Mouse (Mus musculus): Measurements from ENCODE around the gene Sv2b. TPM values are rescaled to one million over a fixed set of nuclear protein-coding genes. Genes with fewer than 3 reads are reported as not detected.
A peak's percentile ranks its signal among the peaks of the same experiment; 100 is the strongest.

Sv2b gene
- polyA plus RNA-seq, 1 experiment: not detected

DNA sequence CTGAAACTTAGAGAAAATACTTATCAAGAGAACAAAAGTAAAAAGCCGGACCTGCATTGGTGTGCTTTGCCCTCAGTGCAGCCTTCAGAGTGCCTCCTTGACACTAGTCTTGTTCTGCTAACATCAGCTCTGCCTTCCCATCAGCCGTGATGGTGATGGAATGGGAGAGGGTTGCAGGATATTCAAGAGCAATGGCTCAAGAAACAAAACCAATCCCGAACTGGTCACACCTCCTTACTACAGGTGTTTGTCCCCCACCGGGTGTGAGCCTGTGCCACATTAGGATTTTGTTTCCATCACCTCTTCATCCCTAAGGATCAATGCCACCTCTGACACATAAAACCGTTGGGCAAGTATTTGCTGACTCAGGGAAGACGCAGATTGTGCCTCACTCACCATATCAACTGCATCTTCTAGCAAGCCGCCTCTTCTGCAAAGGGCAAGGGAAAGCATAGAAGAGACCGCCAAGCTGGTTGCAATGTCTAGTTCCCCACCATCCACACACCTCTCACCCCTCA is 1.4 kb downstream of the Sv2b start:
- DNase-seq: no peak
- H3K27ac ChIP-seq (ENCODE audit: insufficient read depth, low read depth, low read length): no peak overlapping the region
- H3K27me3 ChIP-seq (replicated peaks; ENCODE audit: control insufficient read depth, insufficient read depth, low read length): peaks cover 3% of the 10 kb centered on the region; the same call in 1 of the 2 replicates
- H3K4me3 ChIP-seq (ENCODE audit: insufficient read depth, low read depth, low read length): no peak overlapping the region
- H3K4me1 ChIP-seq (ENCODE audit: control insufficient read depth, insufficient read depth, low read length): no peaks in the 10 kb centered on the region
- H3K36me3 ChIP-seq (ENCODE audit: control insufficient read depth, insufficient read depth, low read length): no peaks in the 10 kb centered on the region
- TF ChIP-seq CTCF (conservative IDR thresholded peaks at IDR 0.05; ENCODE audit: insufficient read depth, insufficient read length, low read depth, low read length): no peak
- no peak for TF ChIP-seq POLR2A (IDR thresholded peaks at IDR 0.05; ENCODE audit: low read depth, low read length)
- WGBS: 46% methylated on average over 8 of the region's 8 CpGs

DNA sequence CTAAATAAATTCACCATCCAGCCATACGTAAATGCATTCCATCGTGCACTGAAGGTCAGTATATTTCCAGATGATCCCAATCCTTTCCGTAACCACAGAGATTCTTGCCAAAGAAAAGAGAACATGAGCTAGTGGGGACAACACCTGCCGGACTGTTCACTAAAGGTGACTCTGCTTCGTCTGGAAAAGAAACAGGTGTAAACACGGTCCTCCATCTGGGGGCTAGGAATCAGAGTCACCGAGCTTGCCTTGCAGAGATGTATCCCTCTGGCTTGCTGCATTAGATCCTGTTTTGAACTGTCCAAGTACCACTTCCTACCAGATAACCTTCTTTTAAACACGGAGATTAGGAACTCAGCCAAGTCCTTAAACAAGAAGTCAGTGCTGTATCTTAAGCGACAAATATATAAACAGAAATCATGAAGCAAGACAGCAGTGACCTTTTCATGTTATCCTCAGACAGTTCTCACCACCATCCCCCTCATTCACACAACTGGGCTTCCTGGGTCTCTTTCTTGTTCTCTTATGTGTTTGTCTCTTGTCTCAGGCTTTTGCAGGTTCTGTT is 3.1 kb downstream of the Sv2b start:
- Histone ChIP-seq H3K27me3 (replicated peaks; ENCODE audit: control insufficient read depth, insufficient read depth, low read length) (peaks cover 3% of the 10 kb centered on the region; the same call in 1 of the 2 replicates), H3K4me3 (ENCODE audit: insufficient read depth, low read depth, low read length) (no peak overlapping the region), H3K27ac (ENCODE audit: insufficient read depth, low read depth, low read length) (no peak overlapping the region), H3K4me1 (ENCODE audit: control insufficient read depth, insufficient read depth, low read length) (no peaks in the 10 kb centered on the region), H3K36me3 (ENCODE audit: control insufficient read depth, insufficient read depth, low read length) (no peaks in the 10 kb centered on the region)
- DNase-seq: no peak
- no peak for TF ChIP-seq POLR2A (IDR thresholded peaks at IDR 0.05; ENCODE audit: low read depth, low read length)
- TF ChIP-seq CTCF (conservative IDR thresholded peaks at IDR 0.05; ENCODE audit: insufficient read depth, insufficient read length, low read depth, low read length): no peak
- 71% methylated on average over 9 of the region's 9 CpGs for WGBS

DNA sequence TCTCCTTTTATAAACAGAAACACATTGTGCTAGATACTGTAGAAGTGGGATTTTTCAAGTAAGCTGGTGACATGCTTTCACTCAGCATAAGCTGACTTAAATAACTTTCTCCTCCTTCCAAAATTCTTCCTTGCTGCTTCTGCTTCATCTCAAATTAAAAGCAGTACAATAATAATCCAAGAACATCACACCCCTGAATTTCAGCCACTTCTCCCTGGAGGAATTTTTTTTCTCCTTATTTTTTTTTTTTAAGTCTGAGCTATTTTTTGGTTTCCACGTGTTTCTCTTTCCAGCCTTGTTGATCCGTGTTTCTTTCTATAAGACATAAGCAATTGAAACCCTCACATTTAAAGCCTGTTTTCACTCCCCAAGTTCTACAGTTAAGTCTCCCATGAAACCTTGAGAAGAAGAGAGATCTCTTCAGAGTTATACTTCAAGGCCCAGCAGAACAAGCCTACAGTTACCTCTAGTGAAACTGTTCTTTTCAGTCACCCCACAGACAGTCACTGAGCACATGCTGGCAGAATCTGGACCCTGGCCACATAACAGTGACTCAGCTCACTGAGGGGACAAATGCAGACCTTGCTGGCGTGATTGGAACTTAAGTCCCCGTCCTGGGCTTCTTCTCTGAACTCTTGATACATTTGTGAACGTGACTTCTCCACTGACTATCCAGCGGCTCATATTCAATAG is 6.4 kb downstream of the Sv2b start:
- no peak overlapping the region for H3K27ac ChIP-seq (ENCODE audit: insufficient read depth, low read depth, low read length)
- H3K36me3 ChIP-seq (ENCODE audit: control insufficient read depth, insufficient read depth, low read length): no peaks in the 10 kb centered on the region
- no peak overlapping the region for H3K4me3 ChIP-seq (ENCODE audit: insufficient read depth, low read depth, low read length)
- TF ChIP-seq POLR2A (IDR thresholded peaks at IDR 0.05; ENCODE audit: low read depth, low read length) (no peak), CTCF (conservative IDR thresholded peaks at IDR 0.05; ENCODE audit: insufficient read depth, insufficient read length, low read depth, low read length) (no peak)
- no peaks in the 10 kb centered on the region; the same call in 1 of the 2 replicates for H3K27me3 ChIP-seq (replicated peaks; ENCODE audit: control insufficient read depth, insufficient read depth, low read length)
- DNase-seq: no peak
- H3K4me1 ChIP-seq (ENCODE audit: control insufficient read depth, insufficient read depth, low read length): no peaks in the 10 kb centered on the region
- WGBS: 79% methylated on average over 6 of the region's 6 CpGs

DNA sequence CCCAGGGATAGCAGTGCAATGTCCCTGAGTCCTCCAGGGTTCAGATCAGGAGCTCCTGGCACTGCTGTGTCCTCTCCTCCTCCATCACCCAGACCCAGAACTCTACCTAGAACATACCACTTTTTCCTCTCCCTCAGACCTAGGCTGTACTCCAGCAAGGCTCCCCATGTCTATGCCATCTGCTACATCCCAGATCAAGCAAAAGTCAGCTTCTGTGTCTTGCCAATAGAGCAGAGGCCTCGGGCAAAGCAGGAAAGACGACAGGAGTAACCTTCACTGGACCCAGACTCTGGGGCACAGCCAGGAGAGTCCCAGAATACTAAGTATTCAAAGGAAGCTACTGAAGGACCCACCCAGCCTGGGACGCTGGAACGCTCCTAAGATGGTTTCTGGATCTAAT is 9.8 kb downstream of the Sv2b start:
- Histone ChIP-seq H3K27ac (ENCODE audit: insufficient read depth, low read depth, low read length) (no peak overlapping the region), H3K36me3 (ENCODE audit: control insufficient read depth, insufficient read depth, low read length) (no peaks in the 10 kb centered on the region), H3K27me3 (replicated peaks; ENCODE audit: control insufficient read depth, insufficient read depth, low read length) (no peaks in the 10 kb centered on the region), H3K4me3 (ENCODE audit: insufficient read depth, low read depth, low read length) (no peak overlapping the region), H3K4me1 (ENCODE audit: control insufficient read depth, insufficient read depth, low read length) (no peaks in the 10 kb centered on the region)
- 89% methylated on average over 4 of the region's 4 CpGs for WGBS
- TF ChIP-seq CTCF (conservative IDR thresholded peaks at IDR 0.05; ENCODE audit: insufficient read depth, insufficient read length, low read depth, low read length) (no peak), POLR2A (IDR thresholded peaks at IDR 0.05; ENCODE audit: low read depth, low read length) (no peak)
- DNase-seq: no peak

DNA sequence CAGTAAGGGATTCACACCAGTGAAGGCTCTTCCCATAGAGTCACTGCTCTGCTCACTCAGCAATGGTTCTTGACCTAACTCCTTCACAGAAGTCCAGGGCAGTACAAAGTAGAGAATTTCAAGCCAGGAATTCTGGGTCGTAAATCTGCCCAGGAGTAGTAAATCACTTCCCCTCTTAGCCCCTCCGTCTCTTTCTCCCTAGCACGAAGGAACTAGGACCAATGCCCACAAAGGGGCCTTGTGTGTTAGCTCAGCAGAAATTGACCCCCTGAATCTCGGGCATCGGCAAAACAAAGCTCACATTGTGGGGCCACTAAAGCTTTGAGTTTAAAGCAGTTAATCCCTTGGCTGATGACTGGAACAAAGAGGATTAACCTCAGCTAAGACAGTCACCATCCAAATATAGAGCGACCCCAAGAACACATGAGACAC is 12.4 kb downstream of the Sv2b start:
- Histone ChIP-seq H3K27ac (ENCODE audit: insufficient read depth, low read depth, low read length) (no peak overlapping the region), H3K36me3 (ENCODE audit: control insufficient read depth, insufficient read depth, low read length) (no peaks in the 10 kb centered on the region), H3K4me3 (ENCODE audit: insufficient read depth, low read depth, low read length) (no peak overlapping the region), H3K27me3 (replicated peaks; ENCODE audit: control insufficient read depth, insufficient read depth, low read length) (no peaks in the 10 kb centered on the region), H3K4me1 (ENCODE audit: control insufficient read depth, insufficient read depth, low read length) (no peaks in the 10 kb centered on the region)
- DNase-seq: no peak
- WGBS: 25% methylated on average over 6 of the region's 6 CpGs
- no peak for TF ChIP-seq POLR2A (IDR thresholded peaks at IDR 0.05; ENCODE audit: low read depth, low read length)
- TF ChIP-seq CTCF (conservative IDR thresholded peaks at IDR 0.05; ENCODE audit: insufficient read depth, insufficient read length, low read depth, low read length): no peak

DNA sequence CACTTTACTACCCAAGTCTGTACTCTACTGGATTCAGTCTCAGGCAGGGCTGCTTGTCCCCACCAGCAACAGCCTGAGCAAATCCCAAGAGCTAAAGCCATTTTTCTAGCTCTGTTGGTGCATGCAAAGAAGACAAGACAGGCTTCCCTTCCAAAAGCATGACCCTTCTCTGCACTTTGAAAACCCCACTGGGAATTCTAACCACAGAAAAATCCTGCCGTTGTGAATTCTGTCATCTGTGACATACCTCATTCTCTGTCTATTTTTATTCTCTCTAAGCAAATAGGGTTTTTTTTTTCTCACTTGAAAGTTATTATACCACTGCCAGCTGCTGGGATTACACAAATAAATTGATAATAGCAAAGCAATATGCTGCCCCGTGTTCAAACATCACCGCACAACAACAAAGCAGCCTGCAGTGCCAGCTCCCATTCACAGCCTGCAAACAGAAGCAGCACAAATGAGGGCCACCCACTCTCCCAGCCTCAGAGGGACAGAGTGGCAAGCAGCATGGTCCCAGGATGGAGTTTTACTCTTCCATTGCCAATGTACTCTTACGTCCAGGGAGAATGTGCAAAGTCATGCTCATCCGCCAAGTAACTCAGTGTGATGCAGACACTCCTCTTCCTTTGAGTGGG is 13.7 kb downstream of the Sv2b start:
- H3K27ac ChIP-seq (ENCODE audit: insufficient read depth, low read depth, low read length): no peak overlapping the region
- WGBS: 54% methylated on average over 5 of the region's 5 CpGs
- peak; percentile 4 for DNase-seq
- H3K4me3 ChIP-seq (ENCODE audit: insufficient read depth, low read depth, low read length): no peak overlapping the region
- no peaks in the 10 kb centered on the region for H3K27me3 ChIP-seq (replicated peaks; ENCODE audit: control insufficient read depth, insufficient read depth, low read length)
- H3K4me1 ChIP-seq (ENCODE audit: control insufficient read depth, insufficient read depth, low read length): no peaks in the 10 kb centered on the region
- no peaks in the 10 kb centered on the region for H3K36me3 ChIP-seq (ENCODE audit: control insufficient read depth, insufficient read depth, low read length)
- no peak for TF ChIP-seq POLR2A (IDR thresholded peaks at IDR 0.05; ENCODE audit: low read depth, low read length)
- TF ChIP-seq CTCF (conservative IDR thresholded peaks at IDR 0.05; ENCODE audit: insufficient read depth, insufficient read length, low read depth, low read length): no peak

DNA sequence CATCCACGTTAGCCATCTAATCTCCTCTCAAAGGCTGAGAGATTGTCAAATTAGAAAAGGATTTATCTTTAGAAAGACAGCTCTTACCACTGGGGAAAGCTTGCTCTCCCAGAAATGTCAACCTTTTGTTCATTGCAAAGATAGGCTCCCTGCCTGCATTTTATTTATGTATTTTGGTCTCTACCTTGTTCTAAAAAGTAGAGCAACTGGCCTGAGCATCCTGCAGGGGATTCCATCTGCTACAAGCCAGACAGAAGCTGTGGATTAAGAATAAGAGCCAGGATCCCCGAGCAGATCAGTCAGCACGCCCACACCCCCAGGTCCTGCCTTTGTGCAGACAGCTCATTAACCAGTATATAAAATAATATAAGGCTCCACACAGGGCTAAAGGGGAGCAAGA is 16.8 kb downstream of the Sv2b start:
- TF ChIP-seq CTCF (conservative IDR thresholded peaks at IDR 0.05; ENCODE audit: insufficient read depth, insufficient read length, low read depth, low read length) (no peak), POLR2A (IDR thresholded peaks at IDR 0.05; ENCODE audit: low read depth, low read length) (no peak)
- H3K27me3 ChIP-seq (replicated peaks; ENCODE audit: control insufficient read depth, insufficient read depth, low read length): no peaks in the 10 kb centered on the region
- no peaks in the 10 kb centered on the region for H3K36me3 ChIP-seq (ENCODE audit: control insufficient read depth, insufficient read depth, low read length)
- no peak overlapping the region for H3K4me3 ChIP-seq (ENCODE audit: insufficient read depth, low read depth, low read length)
- no peak overlapping the region for H3K27ac ChIP-seq (ENCODE audit: insufficient read depth, low read depth, low read length)
- H3K4me1 ChIP-seq (ENCODE audit: control insufficient read depth, insufficient read depth, low read length): no peaks in the 10 kb centered on the region
- WGBS: 49% methylated on average over 3 of the region's 3 CpGs
- no peak for DNase-seq
